Mouse (Mus musculus): ENCODE data around the gene Chchd2.

- TF ChIP-seq CTCF (IDR thresholded peaks at IDR 0.05) (no peak), EP300 (IDR thresholded peaks at IDR 0.05) (no peak)
These were observed 49.7 kb upstream of the Chchd2 start for GRCm38 (mm10) chr5:129936941-129937340.

All from lung, postnatal 0 days (tissue).